Mouse (Mus musculus) forebrain, postnatal 0 days (tissue): ENCODE results near the gene C1qtnf1. TPM values are rescaled to one million over a fixed set of nuclear protein-coding genes. Genes with fewer than 3 reads are reported as not detected.

Experiments used
- ATAC-seq: fragments of 200-750 bp; cut with Nextera tagmentation; 2 replicates; pipeline ENCODE4 v1.8.0; 2017; ENCODE audit warnings: mild to moderate bottlenecking, moderate library complexity
- DNase-seq: peaks from one replicate; pipeline ENCODE4 v3.0.0-alpha.2; 2015
- H3K27ac ChIP-seq: fragments of 300-500 bp; sonication (generic); 2 replicates; pipeline ENCODE4 v1.5.1; 2014; ENCODE audit warnings: low read depth, mild to moderate bottlenecking, antibody characterized with exemption, low read length, moderate library complexity, mixed read lengths
- H3K27me3 ChIP-seq: fragments of 300-500 bp; sonication (generic); 2 replicates; pipeline ENCODE4 v1.6.1; 2014; ENCODE audit warnings: mild to moderate bottlenecking, low read length, mixed read lengths; ENCODE audit not compliant: insufficient read depth
- H3K36me3 ChIP-seq: fragments of 300-500 bp; sonication (generic); 2 replicates; pipeline ENCODE4 v1.6.1; 2014; ENCODE audit warnings: mild to moderate bottlenecking, moderate library complexity; ENCODE audit not compliant: insufficient read depth
- H3K4me1 ChIP-seq: fragments of 300-500 bp; sonication (generic); 2 replicates; pipeline ENCODE4 v1.6.1; 2014; ENCODE audit warnings: antibody characterized with exemption; ENCODE audit not compliant: insufficient read depth
- H3K4me2 ChIP-seq: fragments of 300-500 bp; sonication (generic); 2 replicates; pipeline ENCODE4 v1.6.1; 2014; ENCODE audit warnings: low read depth, mild to moderate bottlenecking, moderate library complexity
- H3K4me3 ChIP-seq: fragments of 300-500 bp; sonication (generic); 2 replicates; pipeline ENCODE4 v1.5.1; 2014; ENCODE audit warnings: low read depth, low read length, mixed read lengths
- H3K9ac ChIP-seq: fragments of 300-500 bp; sonication (generic); 2 replicates; pipeline ENCODE4 v1.6.1; 2014; ENCODE audit warnings: mild to moderate bottlenecking
- H3K9me3 ChIP-seq: fragments of 300-500 bp; sonication (generic); 2 replicates; pipeline ENCODE4 v1.6.1; 2016; ENCODE audit warnings: low read length
- CTCF ChIP-seq: sonication (generic); IDR thresholded peaks from 2 replicates; pipeline ENCODE4 v1.5.1; 2016; ENCODE audit warnings: antibody characterized with exemption, control low read depth, low read depth
- WGBS: fragments of 180-500 bp; shearing (Covaris S2); extraction: QIAGEN DNeasy Blood & Tissue Kit; methylation state at CpG from one replicate; pipeline ENCODE4 v1.1.7; 2014; 5-methylcytosine and 5-hydroxymethylcytosine counted together
- polyA plus RNA-seq: library from polyadenylated mRNA; unstranded; fragments of >200 nt; fragmentation: Nextera tagmentation; extraction: Ambion mirVana; gene quantifications from 2 replicates; pipeline ENCODE4 v1.2.1, GENCODE M21; 2015
- total RNA-seq: library from RNA; depleted of rRNA; stranded (reverse); fragments of >200 nt; gene quantifications from 2 replicates; pipeline ENCODE4 v1.2.3, GENCODE M21; 2014

C1qtnf1 gene
- total and polyA plus RNA-seq, 2 experiments from 2014 or later = 5.9 to 8.5 TPM

- ATAC-seq (no peak), DNase-seq (no peak)
- Histone ChIP-seq H3K36me3 (no peaks in the 10 kb centered on the region), H3K27me3 (no peaks in the 10 kb centered on the region), H3K9me3 (no peaks in the 10 kb centered on the region), H3K9ac (no peak overlapping the region), H3K27ac (no peak overlapping the region), H3K4me2 (no peak overlapping the region), H3K4me1 (peaks cover 23% of the 10 kb centered on the region), H3K4me3 (no peak overlapping the region)
- 66% methylated on average over 5 of the region's 5 CpGs for WGBS
- TF ChIP-seq CTCF = no peak
Observed at GRCm38 (mm10) chr11:118426765-118427164, 1.2 kb upstream of the C1qtnf1 start.

DNA sequence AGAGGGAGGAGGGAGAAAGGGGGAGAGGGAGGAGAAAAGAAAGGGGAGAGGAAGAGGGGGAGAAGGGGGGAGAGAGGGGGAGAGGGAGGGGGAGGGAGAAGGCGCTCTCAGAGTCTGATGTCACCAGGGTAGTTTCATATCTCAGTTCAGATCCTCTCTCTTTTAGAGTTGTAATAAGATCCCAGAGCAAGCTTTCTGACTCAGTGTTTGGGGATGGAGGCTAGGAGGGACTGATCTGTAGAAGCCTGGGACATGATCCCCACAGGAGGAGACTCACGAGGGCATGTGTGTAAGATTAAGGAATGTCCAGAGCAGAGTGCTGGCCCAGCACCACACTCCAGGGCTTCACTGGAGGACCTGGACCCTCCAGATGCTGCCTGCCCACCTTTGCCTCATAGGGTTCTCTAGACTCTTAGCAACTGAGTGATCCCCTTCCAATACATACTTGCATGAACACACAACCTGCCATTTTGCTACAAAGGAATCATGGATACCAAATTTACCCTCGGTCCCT lies 680 bp upstream of the C1qtnf1 start:
- H3K36me3 ChIP-seq = no peaks in the 10 kb centered on the region
- H3K9me3 ChIP-seq = no peaks in the 10 kb centered on the region
- DNase-seq (no peak), ATAC-seq (no peak)
- H3K4me3 ChIP-seq = no peak overlapping the region
- no peak overlapping the region for H3K27ac ChIP-seq
- TF ChIP-seq CTCF = no peak
- H3K9ac ChIP-seq = no peak overlapping the region
- no peaks in the 10 kb centered on the region for H3K27me3 ChIP-seq
- H3K4me2 ChIP-seq = peak overlapping the region; percentile 41; the same call in 1 of the 2 replicates
- H3K4me1 ChIP-seq = peaks cover 23% of the 10 kb centered on the region
- 54% methylated on average over 3 of the region's 3 CpGs for WGBS

GRCm38 (mm10) chr11:118428460-118428868 lies 461 bp downstream of the C1qtnf1 start:
- TF ChIP-seq CTCF = no peak
- peaks cover 16% of the 10 kb centered on the region for H3K4me1 ChIP-seq
- H3K27me3 ChIP-seq = no peaks in the 10 kb centered on the region
- no peak overlapping the region for H3K27ac ChIP-seq
- no peaks in the 10 kb centered on the region for H3K36me3 ChIP-seq
- ATAC-seq (peak; percentile 40; the same call in 1 of the 2 replicates), DNase-seq (no peak)
- H3K9me3 ChIP-seq = no peaks in the 10 kb centered on the region
- WGBS = 9% methylated on average over 11 of the region's 11 CpGs
- H3K4me2 ChIP-seq = peak overlapping the region; percentile 41
- peak overlapping the region; percentile 17 for H3K4me3 ChIP-seq
- H3K9ac ChIP-seq = peak overlapping the region; percentile 41

DNA sequence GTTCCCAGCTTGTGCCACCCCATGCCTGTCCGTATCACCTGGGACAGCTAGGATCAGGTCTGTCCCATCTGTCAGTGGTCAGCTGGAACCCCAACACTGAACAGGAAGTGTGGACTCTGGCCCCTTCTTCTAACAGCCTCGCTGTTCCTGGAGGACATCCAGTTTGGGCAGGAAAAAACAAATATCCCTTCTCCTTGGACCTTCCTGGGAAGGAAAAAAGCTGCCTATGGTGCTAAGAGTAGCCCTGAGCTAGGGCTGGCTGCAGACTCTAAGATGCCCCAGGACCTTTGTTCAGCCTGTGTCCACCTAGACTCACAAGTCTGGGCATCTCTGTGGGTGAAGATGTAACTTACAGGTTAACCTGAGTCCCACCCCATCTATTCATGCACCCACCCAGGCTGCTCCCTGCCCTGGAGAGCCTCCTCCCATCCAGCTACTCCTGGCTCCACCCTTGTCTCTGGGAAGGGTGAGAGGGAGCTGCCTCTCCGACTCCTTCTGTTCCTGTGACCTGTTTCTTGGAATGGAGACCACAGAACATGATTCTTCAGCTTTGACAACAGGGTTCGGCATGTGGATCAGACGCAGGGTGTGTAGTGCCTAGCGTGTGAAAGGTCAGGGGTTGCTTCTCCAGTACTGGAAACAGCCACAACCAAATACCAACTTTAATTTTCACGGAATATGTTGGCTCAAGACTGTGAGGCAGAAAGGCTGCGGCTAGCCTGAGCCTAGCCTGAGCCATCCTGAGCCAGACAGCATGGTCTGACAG lies 1.1 kb downstream of the C1qtnf1 start:
- Histone ChIP-seq H3K36me3 (no peaks in the 10 kb centered on the region), H3K4me2 (peak overlapping the region; percentile 41; the same call in 1 of the 2 replicates), H3K4me1 (peaks cover 14% of the 10 kb centered on the region; the same call in 1 of the 2 replicates), H3K9me3 (no peaks in the 10 kb centered on the region), H3K27ac (no peak overlapping the region), H3K9ac (peak overlapping the region; percentile 41; the same call in 1 of the 2 replicates), H3K27me3 (no peaks in the 10 kb centered on the region), H3K4me3 (peak overlapping the region; percentile 17; the same call in 1 of the 2 replicates)
- ATAC-seq (no peak), DNase-seq (no peak)
- WGBS = 61% methylated on average over 8 of the region's 8 CpGs
- no peak for TF ChIP-seq CTCF

DNA sequence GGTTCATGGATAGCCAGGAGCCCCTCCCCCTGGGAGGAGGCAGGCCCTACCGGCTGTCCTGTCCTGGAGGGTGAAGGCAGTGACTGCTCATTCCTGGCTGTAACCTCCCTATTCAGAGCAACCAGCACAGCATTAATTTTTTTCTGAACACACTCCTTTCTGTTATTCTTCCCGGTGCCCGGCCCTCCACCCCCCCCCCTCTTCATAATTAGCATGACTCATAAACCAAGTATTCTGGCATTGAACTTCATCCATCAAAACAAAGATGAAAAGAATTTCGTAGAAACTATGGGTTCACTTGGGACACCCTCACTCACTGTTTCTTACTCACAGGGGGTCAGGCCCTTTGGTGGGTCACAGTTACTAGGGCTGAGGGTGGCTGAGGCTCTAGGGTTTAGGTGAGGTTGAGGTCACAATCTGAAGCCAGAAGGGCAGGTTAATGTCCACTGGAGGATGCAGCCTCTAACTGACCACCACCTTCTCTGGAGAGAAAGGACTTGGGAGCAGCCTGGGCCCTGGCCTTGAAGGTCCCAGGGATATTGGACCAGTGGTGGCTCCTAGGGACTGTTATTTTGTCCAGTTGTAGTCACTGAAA lies 2.4 kb downstream of the C1qtnf1 start:
- Histone ChIP-seq H3K36me3 (no peaks in the 10 kb centered on the region), H3K9me3 (no peaks in the 10 kb centered on the region), H3K27me3 (no peaks in the 10 kb centered on the region), H3K4me1 (peaks cover 14% of the 10 kb centered on the region; the same call in 1 of the 2 replicates), H3K27ac (no peak overlapping the region), H3K4me3 (no peak overlapping the region), H3K9ac (no peak overlapping the region), H3K4me2 (no peak overlapping the region)
- DNase-seq (no peak), ATAC-seq (no peak)
- no peak for TF ChIP-seq CTCF
- 35% methylated on average over 4 of the region's 4 CpGs for WGBS

- Histone ChIP-seq H3K4me1 (peaks cover 14% of the 10 kb centered on the region), H3K4me3 (no peak overlapping the region), H3K27ac (no peak overlapping the region), H3K9ac (no peak overlapping the region), H3K4me2 (no peak overlapping the region), H3K27me3 (no peaks in the 10 kb centered on the region), H3K36me3 (no peaks in the 10 kb centered on the region), H3K9me3 (no peaks in the 10 kb centered on the region)
- DNase-seq (no peak), ATAC-seq (no peak)
- 80% methylated on average over 16 of the region's 16 CpGs for WGBS
- no peak for TF ChIP-seq CTCF
Observed at GRCm38 (mm10) chr11:118431100-118431948, 3.3 kb downstream of the C1qtnf1 start.
